Mouse (Mus musculus) ES-Bruce4 (cell line): ENCODE data around the gene Pkd2l1. TPM values are rescaled to one million over a fixed set of nuclear protein-coding genes. Genes with fewer than 3 reads are reported as not detected.

Experiments used
- H3K27ac ChIP-seq: 2 replicates; pipeline ENCODE4 v1.5.1; 2012; ENCODE audit warnings: low read length, inconsistent platforms; ENCODE audit not compliant: insufficient read depth
- H3K27me3 ChIP-seq: 2 replicates; pipeline ENCODE4 v1.6.1; 2012; ENCODE audit warnings: mild to moderate bottlenecking, low read length, inconsistent platforms; ENCODE audit not compliant: control insufficient read depth, poor library complexity, insufficient read depth, severe bottlenecking
- H3K36me3 ChIP-seq: 2 replicates; pipeline ENCODE4 v1.6.1; 2012; ENCODE audit warnings: inconsistent platforms, mild to moderate bottlenecking, low read length, moderate library complexity; ENCODE audit not compliant: control insufficient read depth, poor library complexity, insufficient read depth, severe bottlenecking
- H3K4me1 ChIP-seq: one replicate; pipeline ENCODE4 v1.8.1; 2011; ENCODE audit warnings: low read length; ENCODE audit not compliant: control insufficient read depth, insufficient read depth
- H3K4me3 ChIP-seq: 2 replicates; pipeline ENCODE4 v1.5.1; 2011; ENCODE audit warnings: low read depth, mild to moderate bottlenecking, low read length
- H3K9ac ChIP-seq: 2 replicates; pipeline ENCODE4 v1.6.1; 2012; ENCODE audit warnings: low read depth, mild to moderate bottlenecking, inconsistent platforms; ENCODE audit not compliant: poor library complexity, severe bottlenecking
- H3K9me3 ChIP-seq: replicated peaks from 2 replicates; pipeline ENCODE4 v1.6.1; 2012; ENCODE audit warnings: mild to moderate bottlenecking, low read length, inconsistent platforms; ENCODE audit not compliant: control insufficient read depth, poor library complexity, insufficient read depth, severe bottlenecking
- CTCF ChIP-seq: IDR thresholded peaks from one replicate; pipeline ENCODE4 v1.8.1; 2011; ENCODE audit warnings: low read depth, low read length
- EP300 ChIP-seq: IDR thresholded peaks from 2 replicates; pipeline ENCODE4 v1.6.1; 2011; ENCODE audit warnings: low read depth, low read length; ENCODE audit not compliant: insufficient read depth
- POLR2A ChIP-seq: IDR thresholded peaks from one replicate; pipeline ENCODE4 v1.8.1; 2011; ENCODE audit warnings: low read length; ENCODE audit not compliant: insufficient read depth
- polyA plus RNA-seq: library from polyadenylated mRNA; stranded (reverse); fragments of >200 nt; gene quantifications from 2 replicates; pipeline ENCODE4 v1.2.4, GENCODE M21; 2011; ENCODE audit warnings: low read depth; ENCODE audit not compliant: missing spikeins, insufficient read depth, insufficient read length

The Pkd2l1 gene
- polyA plus RNA-seq, 1 experiment = not detected

GRCm38 (mm10) chr19:44144366-44144765, 47.9 kb downstream of the Pkd2l1 start:
- Histone ChIP-seq H3K27ac (no peak overlapping the region), H3K9ac (no peak overlapping the region), H3K4me1 (no peaks in the 10 kb centered on the region), H3K4me3 (no peak overlapping the region), H3K9me3 (no peaks in the 10 kb centered on the region), H3K27me3 (no peaks in the 10 kb centered on the region), H3K36me3 (peaks cover 39% of the 10 kb centered on the region)
- TF ChIP-seq POLR2A (no peak), CTCF (no peak), EP300 (no peak)

DNA sequence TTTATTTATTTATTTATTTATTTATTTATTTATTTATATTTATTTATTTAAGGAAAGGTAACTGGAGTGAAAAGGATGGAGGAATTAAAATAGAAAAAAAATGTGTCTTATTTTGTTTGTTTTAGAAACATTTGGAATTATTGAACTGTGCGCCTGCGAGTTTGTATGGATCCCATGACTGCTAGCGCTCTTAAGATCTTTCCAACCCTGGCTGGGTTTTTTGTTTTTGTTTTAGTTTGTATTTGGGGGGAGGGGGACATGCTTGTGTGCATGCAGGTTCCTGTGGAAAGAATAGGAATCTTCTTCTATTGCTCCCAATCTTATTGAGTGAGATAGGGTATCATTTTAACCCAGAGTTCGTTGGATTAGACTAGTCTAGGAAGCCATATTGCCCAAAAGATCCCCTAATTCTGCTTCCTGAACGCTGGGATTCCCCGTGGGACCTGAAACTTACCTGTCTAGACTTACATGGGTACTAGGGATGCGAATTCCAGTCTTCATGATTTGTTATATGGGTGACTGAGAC, 56.2 kb downstream of the Pkd2l1 start:
- Histone ChIP-seq H3K36me3 (peaks cover 10% of the 10 kb centered on the region), H3K4me1 (no peaks in the 10 kb centered on the region), H3K27ac (peak overlapping the region; percentile 77), H3K9me3 (no peaks in the 10 kb centered on the region), H3K27me3 (no peaks in the 10 kb centered on the region), H3K9ac (peak overlapping the region; percentile 88), H3K4me3 (peak overlapping the region; percentile 53)
- TF ChIP-seq POLR2A (no peak), CTCF (no peak), EP300 (no peak)

GRCm38 (mm10) chr19:44135072-44135959, 56.9 kb downstream of the Pkd2l1 start, which contains the start of gene Cwf19l1:
Cwf19l1 (minus strand) TSS chr19:44135876.
- Histone ChIP-seq H3K36me3 (peaks cover 14% of the 10 kb centered on the region), H3K4me1 (no peaks in the 10 kb centered on the region), H3K27me3 (no peaks in the 10 kb centered on the region), H3K27ac (peak within 1 kb of the TSS; percentile 93), H3K4me3 (peak within 1 kb of the TSS; percentile 100), H3K9ac (peak within 1 kb of the TSS; percentile 88), H3K9me3 (no peaks in the 10 kb centered on the region)
- TF ChIP-seq POLR2A (no peak), CTCF (no peak), EP300 (no peak)

DNA sequence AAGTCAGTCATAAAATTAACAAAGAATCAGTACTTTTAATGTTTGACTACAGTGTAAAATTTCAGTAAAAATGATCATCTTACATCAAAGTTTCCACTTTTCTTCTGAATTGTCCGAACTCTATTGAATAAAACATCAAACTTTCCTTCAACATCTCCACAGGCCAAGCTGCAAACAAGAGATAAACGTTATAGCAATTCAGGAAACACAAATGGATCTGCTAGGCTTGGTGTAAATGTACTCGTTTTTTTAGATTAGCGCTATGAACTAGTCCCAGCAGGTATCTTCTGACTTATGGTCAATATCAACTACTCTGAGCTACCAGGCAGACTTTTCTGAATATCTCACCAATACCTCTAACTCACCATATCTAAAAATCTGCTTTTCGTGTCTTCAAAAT, 59.3 kb downstream of the Pkd2l1 start:
- peaks cover 25% of the 10 kb centered on the region for H3K36me3 ChIP-seq
- no peaks in the 10 kb centered on the region for H3K9me3 ChIP-seq
- no peaks in the 10 kb centered on the region for H3K27me3 ChIP-seq
- H3K4me1 ChIP-seq = no peaks in the 10 kb centered on the region
- H3K4me3 ChIP-seq = no peak overlapping the region
- no peak overlapping the region for H3K9ac ChIP-seq
- no peak overlapping the region for H3K27ac ChIP-seq
- TF ChIP-seq POLR2A (no peak), EP300 (no peak), CTCF (no peak)

DNA sequence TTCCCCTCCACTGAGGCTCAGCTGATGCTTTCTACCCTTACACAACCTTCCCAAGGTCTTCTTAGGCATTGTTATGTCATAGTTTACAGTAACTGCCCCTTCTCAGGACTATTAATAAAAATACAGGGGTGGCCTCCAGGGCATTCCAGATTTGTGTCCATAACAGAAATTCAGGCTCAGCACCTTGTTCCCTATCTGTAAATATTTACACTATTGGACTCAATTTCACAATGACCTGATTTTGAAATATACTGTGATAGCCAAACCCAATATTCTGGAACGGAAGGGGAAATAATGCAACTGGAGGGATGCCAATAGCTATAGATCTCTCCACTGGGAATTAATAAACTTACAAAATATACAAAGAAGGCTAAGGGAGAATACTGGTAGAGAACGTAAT, 63.7 kb downstream of the Pkd2l1 start:
- TF ChIP-seq EP300 (no peak), CTCF (no peak), POLR2A (no peak)
- H3K36me3 ChIP-seq = peaks cover 43% of the 10 kb centered on the region

More for the DNA sequence above, 63.7 kb downstream of the Pkd2l1 start:
- H3K9ac ChIP-seq = no peak overlapping the region
- no peaks in the 10 kb centered on the region for H3K27me3 ChIP-seq
- no peaks in the 10 kb centered on the region for H3K4me1 ChIP-seq
- H3K4me3 ChIP-seq = no peak overlapping the region
- no peak overlapping the region for H3K27ac ChIP-seq
- no peaks in the 10 kb centered on the region for H3K9me3 ChIP-seq
